Mouse (Mus musculus) neural tube, embryonic 14.5 days (tissue): Measurements from ENCODE around the gene Wdsub1. TPM values are rescaled to one million over a fixed set of nuclear protein-coding genes. Genes with fewer than 3 reads are reported as not detected.
A peak's percentile ranks its signal among the peaks of the same experiment; 100 is the strongest.

Experiments
- ATAC-seq: fragments of 200-750 bp; cut with Nextera tagmentation; 2 replicates; pipeline ENCODE4 v1.8.0; 2017; ENCODE audit warnings: low read depth, mild to moderate bottlenecking, moderate TSS enrichment, moderate library complexity
- H3K27ac ChIP-seq: fragments of 300-500 bp; sonication (generic); 2 replicates; pipeline ENCODE4 v1.5.1; 2014; ENCODE audit warnings: low read depth, mild to moderate bottlenecking, control low read depth, low read length, moderate library complexity, mixed read lengths
- H3K27me3 ChIP-seq: fragments of 300-500 bp; sonication (generic); 2 replicates; pipeline ENCODE4 v1.6.1; 2014; ENCODE audit warnings: low read length; ENCODE audit not compliant: control insufficient read depth, insufficient read depth
- H3K36me3 ChIP-seq: fragments of 300-500 bp; sonication (generic); 2 replicates; pipeline ENCODE4 v1.6.1; 2014; ENCODE audit warnings: low read length, mixed read lengths; ENCODE audit not compliant: control insufficient read depth, insufficient read depth
- H3K4me1 ChIP-seq: fragments of 300-500 bp; sonication (generic); 2 replicates; pipeline ENCODE4 v1.6.1; 2014; ENCODE audit warnings: low read length; ENCODE audit not compliant: control insufficient read depth, insufficient read depth
- H3K4me2 ChIP-seq: fragments of 300-500 bp; sonication (generic); 2 replicates; pipeline ENCODE4 v1.6.1; 2014; ENCODE audit warnings: mild to moderate bottlenecking, low read depth, low read length, control low read depth
- H3K4me3 ChIP-seq: fragments of 300-500 bp; sonication (generic); 2 replicates; pipeline ENCODE4 v1.5.1; 2014; ENCODE audit warnings: low read depth, low read length, control low read depth, mixed read lengths
- H3K9ac ChIP-seq: fragments of 300-500 bp; sonication (generic); replicated peaks from 2 replicates; pipeline ENCODE4 v1.6.1; 2014; ENCODE audit warnings: low read depth, mild to moderate bottlenecking, control low read depth, low read length, mixed read lengths
- H3K9me3 ChIP-seq: fragments of 300-500 bp; sonication (generic); 2 replicates; pipeline ENCODE4 v1.6.1; 2016; ENCODE audit warnings: low read length; ENCODE audit not compliant: control insufficient read depth
- WGBS: fragments of 180-500 bp; shearing (Covaris S2); extraction: QIAGEN DNeasy Blood & Tissue Kit; methylation state at CpG from one replicate; pipeline ENCODE4 v1.1.7; 2014; 5-methylcytosine and 5-hydroxymethylcytosine counted together
- polyA plus RNA-seq: library from polyadenylated mRNA; unstranded; fragments of >200 nt; fragmentation: Nextera tagmentation; extraction: Ambion mirVana; gene quantifications from 2 replicates; pipeline ENCODE4 v1.2.1, GENCODE M21; 2014

Wdsub1 gene
- polyA plus RNA-seq, 1 experiment from 2014 or later: 14.1 TPM

DNA sequence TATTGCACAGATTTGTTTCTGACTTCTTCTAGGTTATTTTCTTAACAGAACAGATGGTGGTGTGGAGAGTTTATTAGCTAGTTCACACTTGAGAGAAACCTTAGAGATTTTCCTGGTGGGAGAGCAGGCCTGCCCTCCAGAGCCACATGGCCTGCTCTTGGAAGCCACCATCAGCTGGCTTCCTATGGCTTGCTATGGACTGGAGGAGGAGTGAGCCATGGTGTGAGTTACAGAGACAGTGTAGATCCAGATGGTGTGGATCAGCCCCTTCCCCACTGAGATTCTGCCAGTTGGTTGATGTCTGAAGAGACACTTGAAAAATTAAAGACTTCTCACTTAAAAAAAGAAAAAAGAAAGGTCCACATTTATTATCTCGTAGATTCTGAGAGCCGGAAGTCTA is 61.3 kb downstream of the Wdsub1 start:
- H3K27ac ChIP-seq: no peak overlapping the region
- H3K4me3 ChIP-seq: no peak overlapping the region
- H3K9me3 ChIP-seq: no peaks in the 10 kb centered on the region
- 94% methylated on average over 2 of the region's 2 CpGs for WGBS
- H3K4me2 ChIP-seq: no peak overlapping the region
- H3K4me1 ChIP-seq: no peaks in the 10 kb centered on the region
- no peak overlapping the region for H3K9ac ChIP-seq
- H3K36me3 ChIP-seq: no peaks in the 10 kb centered on the region
- ATAC-seq: no peak
- H3K27me3 ChIP-seq: no peaks in the 10 kb centered on the region

DNA sequence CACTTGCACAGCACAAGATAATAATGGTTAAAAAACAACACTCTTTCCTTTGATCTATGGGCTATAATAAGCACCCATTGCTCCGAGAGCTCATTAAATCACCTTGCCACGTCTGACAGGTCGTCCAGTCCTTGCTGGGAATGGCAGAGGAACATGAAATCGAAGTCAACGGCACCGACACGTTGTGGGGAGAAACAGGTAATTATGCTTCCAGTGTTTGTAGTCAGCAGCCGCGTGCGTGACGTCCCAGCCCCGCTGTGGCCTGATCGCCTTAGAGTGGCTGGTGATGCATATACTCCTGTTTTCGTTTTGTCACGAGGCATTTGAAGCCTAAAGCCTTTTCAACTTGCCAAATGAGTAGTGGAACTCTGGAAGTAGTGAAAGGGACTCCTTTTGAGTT is 62.3 kb downstream of the Wdsub1 start:
- no peaks in the 10 kb centered on the region for H3K36me3 ChIP-seq
- 0 out of 2 replicates have a peak, but pooled peaks have one; percentile 26 for ATAC-seq
- H3K4me2 ChIP-seq: no peak overlapping the region
- no peaks in the 10 kb centered on the region for H3K4me1 ChIP-seq
- H3K27ac ChIP-seq: peak overlapping the region; percentile 34; the same call in 1 of the 2 replicates
- no peak overlapping the region for H3K9ac ChIP-seq
- H3K27me3 ChIP-seq: no peaks in the 10 kb centered on the region
- H3K9me3 ChIP-seq: no peaks in the 10 kb centered on the region
- WGBS: 69% methylated on average over 15 of the region's 15 CpGs
- H3K4me3 ChIP-seq: no peak overlapping the region

DNA sequence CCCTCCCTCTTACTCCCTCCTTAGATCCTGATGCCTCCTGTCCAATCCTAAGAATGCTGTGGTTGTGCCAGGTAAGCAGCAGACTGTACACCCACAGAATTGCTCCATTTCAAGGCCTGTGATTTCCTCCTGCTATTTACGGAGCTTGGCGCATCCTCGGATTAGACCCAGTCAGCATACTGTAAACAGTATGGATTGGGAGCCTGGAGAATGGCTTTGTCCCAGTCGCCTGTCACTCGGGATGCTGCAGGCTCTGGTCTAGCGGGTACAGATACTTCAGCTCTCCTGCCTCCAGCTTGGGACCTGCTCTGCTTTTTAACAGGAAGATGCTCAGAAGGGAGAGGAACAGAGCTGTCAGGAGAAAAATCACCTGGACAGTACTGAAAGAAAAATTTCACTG is 63.0 kb downstream of the Wdsub1 start:
- H3K36me3 ChIP-seq: no peaks in the 10 kb centered on the region
- ATAC-seq: peak; percentile 52; the same call in 1 of the 2 replicates
- no peaks in the 10 kb centered on the region for H3K27me3 ChIP-seq
- peak overlapping the region; percentile 8; the same call in 1 of the 2 replicates for H3K27ac ChIP-seq
- no peaks in the 10 kb centered on the region for H3K9me3 ChIP-seq
- no peak overlapping the region for H3K4me2 ChIP-seq
- no peak overlapping the region for H3K4me3 ChIP-seq
- H3K9ac ChIP-seq: no peak overlapping the region
- no peaks in the 10 kb centered on the region for H3K4me1 ChIP-seq
- 71% methylated on average over 6 of the region's 6 CpGs for WGBS

DNA sequence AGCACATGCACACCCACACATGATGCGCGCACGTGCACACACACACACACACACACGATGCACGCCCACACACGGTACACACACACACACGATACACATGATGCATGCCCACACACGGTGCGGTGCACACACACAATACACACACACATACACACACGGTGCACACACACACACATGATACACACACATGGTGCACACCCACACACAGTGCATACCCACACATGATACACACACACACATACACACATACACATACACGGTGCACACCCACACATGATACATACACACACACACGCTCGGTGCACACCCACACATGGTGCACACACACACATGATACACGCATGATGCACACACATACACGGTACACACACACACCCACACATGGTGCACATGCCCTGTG is 63.7 kb downstream of the Wdsub1 start:
- Histone ChIP-seq H3K27ac (no peak overlapping the region), H3K36me3 (no peaks in the 10 kb centered on the region), H3K27me3 (no peaks in the 10 kb centered on the region), H3K4me3 (no peak overlapping the region), H3K4me1 (no peaks in the 10 kb centered on the region), H3K9me3 (no peaks in the 10 kb centered on the region), H3K4me2 (no peak overlapping the region), H3K9ac (no peak overlapping the region)
- no peak for ATAC-seq
- WGBS: 98% methylated on average over 15 of the region's 15 CpGs

DNA sequence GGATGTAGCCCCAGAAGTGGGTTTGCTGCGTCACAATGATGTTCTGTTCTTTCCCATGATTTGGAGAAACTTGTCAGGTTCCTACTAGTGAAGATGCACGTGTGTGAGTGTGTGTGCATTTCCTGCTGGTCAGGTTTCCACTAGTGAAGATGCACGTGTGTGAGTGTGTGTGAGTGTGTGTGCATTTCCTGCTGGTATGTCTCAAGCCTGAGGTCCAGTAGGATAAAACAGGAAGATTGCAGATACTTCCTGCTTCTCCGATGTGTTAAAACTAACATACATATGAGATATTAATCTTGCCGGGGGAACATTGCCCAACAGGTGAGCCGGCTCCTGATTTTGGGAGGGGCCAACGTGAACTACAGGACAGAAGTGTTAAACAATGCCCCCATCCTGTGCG is 67.4 kb downstream of the Wdsub1 start:
- no peak for ATAC-seq
- WGBS: 91% methylated on average over 8 of the region's 8 CpGs
- no peaks in the 10 kb centered on the region for H3K27me3 ChIP-seq
- no peak overlapping the region for H3K4me3 ChIP-seq
- no peaks in the 10 kb centered on the region for H3K36me3 ChIP-seq
- H3K9me3 ChIP-seq: no peaks in the 10 kb centered on the region
- H3K9ac ChIP-seq: no peak overlapping the region
- no peak overlapping the region for H3K4me2 ChIP-seq
- no peak overlapping the region for H3K27ac ChIP-seq
- H3K4me1 ChIP-seq: no peaks in the 10 kb centered on the region

DNA sequence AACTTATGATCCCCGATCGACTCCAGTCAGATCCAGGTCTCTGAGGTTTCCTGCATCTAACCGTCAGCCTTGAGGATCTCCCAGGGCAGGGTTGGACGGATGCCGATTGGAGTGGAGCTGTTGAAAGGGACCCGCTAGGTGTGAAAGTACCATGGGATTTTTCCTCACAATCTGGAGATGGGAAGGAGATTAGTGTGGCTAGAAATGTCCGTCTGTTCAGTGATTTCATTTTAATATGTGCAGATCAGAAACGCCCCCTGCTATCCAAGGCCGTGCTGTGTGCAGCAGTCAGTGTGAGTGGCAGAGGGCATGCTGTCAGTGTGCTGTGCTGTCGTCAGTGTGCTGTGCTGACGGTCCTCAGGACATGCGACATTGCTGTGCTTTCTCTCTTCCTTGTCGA is 68.9 kb downstream of the Wdsub1 start:
- Histone ChIP-seq H3K4me3 (no peak overlapping the region), H3K4me2 (no peak overlapping the region), H3K9ac (no peak overlapping the region), H3K36me3 (no peaks in the 10 kb centered on the region), H3K27ac (no peak overlapping the region), H3K27me3 (no peaks in the 10 kb centered on the region), H3K9me3 (no peaks in the 10 kb centered on the region), H3K4me1 (no peaks in the 10 kb centered on the region)
- WGBS: 86% methylated on average over 13 of the region's 13 CpGs
- no peak for ATAC-seq

DNA sequence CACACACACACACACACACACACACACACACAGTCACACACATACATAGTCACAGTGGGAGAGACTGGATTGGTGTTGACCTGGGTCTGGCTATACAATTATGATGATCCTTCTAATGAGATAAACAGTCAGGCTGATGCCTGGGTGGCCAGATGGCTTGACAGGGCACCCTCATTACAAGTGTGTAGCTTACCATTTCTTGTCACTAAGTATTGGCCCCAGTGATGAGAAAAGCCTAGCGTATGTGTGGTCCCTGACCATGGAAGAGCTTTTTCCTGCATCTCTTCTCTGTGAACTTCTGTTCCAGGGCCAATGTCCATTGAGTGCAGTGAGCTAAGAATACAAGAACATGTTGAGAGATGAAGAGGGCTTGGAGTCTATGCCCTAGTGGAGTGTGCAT is 69.8 kb downstream of the Wdsub1 start:
- Histone ChIP-seq H3K27ac (no peak overlapping the region), H3K27me3 (no peaks in the 10 kb centered on the region), H3K9me3 (no peaks in the 10 kb centered on the region), H3K4me3 (no peak overlapping the region), H3K9ac (no peak overlapping the region), H3K4me1 (no peaks in the 10 kb centered on the region), H3K4me2 (no peak overlapping the region), H3K36me3 (no peaks in the 10 kb centered on the region)
- WGBS: 100% methylated on average over 1 of the region's 1 CpGs
- no peak for ATAC-seq

DNA sequence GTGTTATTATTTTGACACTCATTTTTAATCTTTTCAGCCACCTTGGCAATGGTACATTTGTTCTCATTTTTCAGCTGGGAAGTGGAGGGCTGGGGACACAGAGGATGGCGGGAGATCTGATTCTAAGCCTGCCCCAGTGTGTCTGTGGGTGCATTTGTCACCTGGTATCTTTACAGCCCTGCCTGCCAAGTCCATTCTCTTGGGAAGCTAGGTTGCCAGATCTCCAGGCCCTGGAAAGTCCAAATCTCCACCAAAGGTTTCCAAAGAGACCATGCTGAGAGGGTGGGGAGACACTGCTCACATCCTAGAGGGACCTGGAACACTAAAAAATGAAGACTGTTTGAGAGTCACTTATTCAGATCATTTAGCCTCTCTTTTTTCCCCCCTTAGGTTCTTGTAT is 71.1 kb downstream of the Wdsub1 start:
- no peak for ATAC-seq
- Histone ChIP-seq H3K36me3 (no peaks in the 10 kb centered on the region), H3K27me3 (no peaks in the 10 kb centered on the region), H3K4me2 (no peak overlapping the region), H3K4me1 (no peaks in the 10 kb centered on the region), H3K9ac (no peak overlapping the region), H3K4me3 (no peak overlapping the region), H3K27ac (no peak overlapping the region), H3K9me3 (no peaks in the 10 kb centered on the region)
- 81% methylated on average over 1 of the region's 1 CpGs for WGBS

DNA sequence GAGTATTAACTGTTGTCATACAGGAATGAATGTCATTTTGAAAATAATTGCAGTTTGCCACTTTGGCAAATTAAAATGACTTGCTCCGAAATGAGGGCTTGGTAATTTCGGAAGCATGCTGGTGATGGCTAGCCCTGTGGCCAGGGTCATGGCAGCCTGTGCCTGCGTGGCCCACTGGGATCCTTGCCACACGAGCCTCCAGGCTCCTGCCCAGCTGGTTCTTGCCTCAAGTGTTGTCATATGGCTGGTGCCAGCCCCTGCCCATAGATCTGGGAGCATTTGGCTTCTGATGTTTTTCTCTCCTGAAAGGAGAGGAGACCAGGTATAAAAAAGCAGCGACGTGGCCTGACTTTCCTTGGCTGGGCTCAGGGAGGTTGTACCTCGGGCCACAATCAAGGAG is 72.4 kb downstream of the Wdsub1 start:
- no peak overlapping the region for H3K27ac ChIP-seq
- WGBS: 77% methylated on average over 7 of the region's 7 CpGs

DNA sequence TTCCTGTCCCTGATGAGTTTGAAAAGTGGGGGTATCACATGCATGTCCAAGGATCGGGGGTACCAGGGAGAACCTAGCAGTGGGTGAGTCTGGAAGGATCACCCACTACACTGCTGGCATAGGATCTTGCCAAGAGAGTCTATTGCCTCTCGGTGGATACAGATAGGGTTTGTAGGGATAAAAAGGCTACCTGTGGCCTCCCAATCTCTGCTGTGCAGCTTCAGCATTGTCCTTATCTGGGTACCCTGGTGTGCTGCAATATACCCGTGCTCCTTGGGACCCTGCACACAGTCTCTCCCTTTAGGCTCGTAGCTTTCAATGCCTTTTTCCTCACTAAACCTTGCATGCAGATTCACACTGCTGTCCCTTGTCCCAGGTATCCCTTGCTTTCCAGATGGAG is 73.8 kb downstream of the Wdsub1 start:
- no peak overlapping the region for H3K27ac ChIP-seq
- H3K4me1 ChIP-seq: no peaks in the 10 kb centered on the region
- ATAC-seq: no peak
- no peak overlapping the region for H3K4me2 ChIP-seq
- no peak overlapping the region for H3K4me3 ChIP-seq
- H3K27me3 ChIP-seq: no peaks in the 10 kb centered on the region
- no peak overlapping the region for H3K9ac ChIP-seq
- no peaks in the 10 kb centered on the region for H3K36me3 ChIP-seq
- H3K9me3 ChIP-seq: no peaks in the 10 kb centered on the region
- WGBS: 90% methylated on average over 4 of the region's 4 CpGs

More for the DNA sequence above, 72.4 kb downstream of the Wdsub1 start:
- no peaks in the 10 kb centered on the region for H3K9me3 ChIP-seq
- H3K36me3 ChIP-seq: no peaks in the 10 kb centered on the region
- H3K4me3 ChIP-seq: no peak overlapping the region
- ATAC-seq: no peak
- no peaks in the 10 kb centered on the region for H3K4me1 ChIP-seq
- H3K4me2 ChIP-seq: no peak overlapping the region
- H3K27me3 ChIP-seq: no peaks in the 10 kb centered on the region
- H3K9ac ChIP-seq: no peak overlapping the region
